In genomic region chr14:79273697-79274477, GRCm38 (mm10) we compare ENCODE assay signal across 11 mouse cellular contexts. TPM values are rescaled to one million over a fixed set of nuclear protein-coding genes. Genes with fewer than 3 reads are reported as not detected.
DNase-seq lines count a peak whose midpoint lies in the region; ATAC-seq and TF ChIP-seq lines count a peak whose summit lies in the region.
"Had no signal": no experiment of that assay in that cellular context is flagged by ENCODE, and none has a peak within 500 bp of the region (broad histone marks: within the 10 kb centered on the region; RNA-seq: fewer than 3 reads in every experiment).

No protein-coding gene starts in this region.

- peak overlapping the region; percentile 60 for H3K27ac ChIP-seq in forebrain, embryonic 10.5 days
- no peak overlapping the region for H3K27ac ChIP-seq in forebrain, embryonic 11.5 days (ENCODE audit: low read depth, low read length)
- H3K27ac ChIP-seq in embryonic facial prominence, embryonic 13.5 days = no peak overlapping the region
- peak overlapping the region; percentile 89 for H3K27ac ChIP-seq in kidney, adult 2 months (ENCODE audit: insufficient read depth, low read depth, low read length)
- H3K27ac ChIP-seq in midbrain, embryonic 12.5 days (replicated peaks) = peak overlapping the region; percentile 47
- H3K27ac ChIP-seq: macrophage had no signal

- no peaks in the 10 kb centered on the region for H3K9me3 ChIP-seq in forebrain, embryonic 10.5 days
- H3K9me3 ChIP-seq in forebrain, embryonic 11.5 days (ENCODE audit: control insufficient read depth, low read length) = no peaks in the 10 kb centered on the region
- H3K9me3 ChIP-seq in embryonic facial prominence, embryonic 13.5 days = no peaks in the 10 kb centered on the region
- H3K9me3 ChIP-seq in midbrain, embryonic 12.5 days = no peaks in the 10 kb centered on the region

- 81% methylated on average over 15 of the region's 15 CpGs for WGBS in forebrain, embryonic 10.5 days
- WGBS in forebrain, embryonic 11.5 days = 67% methylated on average over 15 of the region's 15 CpGs
- 66% methylated on average over 15 of the region's 15 CpGs for whole genome bisulfite sequencing in embryonic facial prominence, embryonic 13.5 days
- WGBS in kidney, adult 2 months = 62% methylated on average over 15 of the region's 15 CpGs
- 59% methylated on average over 15 of the region's 15 CpGs for WGBS in midbrain, embryonic 12.5 days

- H3K27me3 ChIP-seq in forebrain, embryonic 10.5 days (ENCODE audit: poor library complexity, severe bottlenecking) = no peaks in the 10 kb centered on the region
- H3K27me3 ChIP-seq in forebrain, embryonic 11.5 days (ENCODE audit: control insufficient read depth, insufficient read depth, low read length) = no peaks in the 10 kb centered on the region
- no peaks in the 10 kb centered on the region for H3K27me3 ChIP-seq in embryonic facial prominence, embryonic 13.5 days
- H3K27me3 ChIP-seq in kidney, adult 2 months (replicated peaks; ENCODE audit: control insufficient read depth, insufficient read depth, low read length) = no peaks in the 10 kb centered on the region
- H3K27me3 ChIP-seq in midbrain, embryonic 12.5 days = no peaks in the 10 kb centered on the region

- no peak for ATAC-seq in forebrain, embryonic 11.5 days (replicated peaks; ENCODE audit: low FRiP score)
- 0 out of 2 replicates have a peak, but pooled peaks have one; percentile 21 for ATAC-seq in embryonic facial prominence, embryonic 13.5 days (ENCODE audit: insufficient number of reproducible peaks, insufficient read depth, low FRiP score, low TSS enrichment, low read depth)
- peak; percentile 60 for ATAC-seq in midbrain, embryonic 12.5 days (ENCODE audit: low FRiP score, low read depth)

- no peaks in the 10 kb centered on the region for H3K36me3 ChIP-seq in forebrain, embryonic 10.5 days (replicated peaks)
- H3K36me3 ChIP-seq in forebrain, embryonic 11.5 days (ENCODE audit: control insufficient read depth, insufficient read depth, low read length) = no peaks in the 10 kb centered on the region
- no peaks in the 10 kb centered on the region for H3K36me3 ChIP-seq in embryonic facial prominence, embryonic 13.5 days
- no peaks in the 10 kb centered on the region for H3K36me3 ChIP-seq in kidney, adult 2 months (ENCODE audit: control insufficient read depth, insufficient read depth, low read length)
- no peaks in the 10 kb centered on the region for H3K36me3 ChIP-seq in midbrain, embryonic 12.5 days

- H3K4me2 ChIP-seq in forebrain, embryonic 11.5 days (ENCODE audit: low read depth, low read length, severe bottlenecking) = no peak overlapping the region
- no peak overlapping the region for H3K4me2 ChIP-seq in embryonic facial prominence, embryonic 13.5 days
- no peak overlapping the region for H3K4me2 ChIP-seq in midbrain, embryonic 12.5 days (replicated peaks)

- peaks cover 47% of the 10 kb centered on the region for H3K4me1 ChIP-seq in forebrain, embryonic 10.5 days
- peaks cover 2% of the 10 kb centered on the region; the same call in 1 of the 2 replicates for H3K4me1 ChIP-seq in forebrain, embryonic 11.5 days (replicated peaks; ENCODE audit: control insufficient read depth, insufficient read depth, low read length)
- 0 out of 2 replicates have a peak, but pooled peaks cover 12% of the 10 kb centered on the region for H3K4me1 ChIP-seq in embryonic facial prominence, embryonic 13.5 days
- H3K4me1 ChIP-seq in kidney, adult 2 months (ENCODE audit: control insufficient read depth, insufficient read depth, low read length) = peaks cover 2% of the 10 kb centered on the region
- H3K4me1 ChIP-seq in midbrain, embryonic 12.5 days = peaks cover 25% of the 10 kb centered on the region

- TF ChIP-seq CTCF in kidney, adult 2 months (conservative IDR thresholded peaks at IDR 0.05; ENCODE audit: insufficient read depth, insufficient read length, low read depth, low read length) = no peak

- no peak for TF ChIP-seq POLR2A in kidney, adult 2 months (IDR thresholded peaks at IDR 0.05; ENCODE audit: low read depth, low read length)

- no peak overlapping the region for H3K4me3 ChIP-seq in forebrain, embryonic 10.5 days
- H3K4me3 ChIP-seq in forebrain, embryonic 11.5 days (ENCODE audit: low read depth, low read length) = no peak overlapping the region
- H3K4me3 ChIP-seq in embryonic facial prominence, embryonic 13.5 days = no peak overlapping the region
- H3K4me3 ChIP-seq in kidney, adult 2 months (ENCODE audit: insufficient read depth, low read depth, low read length) = no peak overlapping the region
- H3K4me3 ChIP-seq in midbrain, embryonic 12.5 days = no peak overlapping the region

- H3K9ac ChIP-seq in forebrain, embryonic 11.5 days (ENCODE audit: low read length) = no peak overlapping the region
- no peak overlapping the region for H3K9ac ChIP-seq in embryonic facial prominence, embryonic 13.5 days
- no peak overlapping the region for H3K9ac ChIP-seq in midbrain, embryonic 12.5 days (replicated peaks)

- DNase-seq in forebrain, embryonic 10.5 days (ENCODE audit: extremely low spot score, low spot score) = no peak
- no peak for DNase-seq in forebrain, embryonic 11.5 days (ENCODE audit: low spot score)
- peak; percentile 85 for DNase-seq in kidney, adult 2 months
- no peak for DNase-seq in ovary, postnatal 10 days (ENCODE audit: low spot score)
- no peak for DNase-seq in left cerebral cortex, adult 9 months (ENCODE audit: low spot score in 2 of 2)
- DNase-seq in layer of hippocampus, adult 11-12 months (ENCODE audit: low spot score) = no peak

RNA-seq across cellular contexts. Expression of gene Zfp957, which starts 26.7 kb away (rescaled TPM):
- polyA plus RNA-seq in forebrain, embryonic 10.5 days (2016; fragmentation: Nextera tagmentation; extraction: Ambion mirVana) = not detected in 2 replicates
- not detected in 2 replicates for polyA plus RNA-seq in forebrain, embryonic 11.5 days (2014; fragmentation: Nextera tagmentation; extraction: Ambion mirVana)
- not detected in 2 replicates for polyA plus RNA-seq in embryonic facial prominence, embryonic 13.5 days (2015; fragmentation: Nextera tagmentation; extraction: Ambion mirVana)
- polyA plus RNA-seq in kidney, adult 2 months (2012; rRNA removed) = not detected in 2 replicates
- not detected in 2 replicates for polyA plus RNA-seq in midbrain, embryonic 12.5 days (2016; fragmentation: Nextera tagmentation; extraction: Ambion mirVana)
- polyA plus RNA-seq: gonadal fat pad, adult 2 months; macrophage; stomach, embryonic 16.5 days had no signal

RNA-seq across cellular contexts. Expression of gene Rgcc, which starts 27.6 kb away (rescaled TPM):
- 52.1 and 60.1 TPM in 2 replicates for polyA plus RNA-seq in forebrain, embryonic 10.5 days (2016; fragmentation: Nextera tagmentation; extraction: Ambion mirVana)
- polyA plus RNA-seq in forebrain, embryonic 11.5 days (2014; fragmentation: Nextera tagmentation; extraction: Ambion mirVana) = 72.4 and 75.8 TPM in 2 replicates
- 46.1 and 52.6 TPM in 2 replicates for polyA plus RNA-seq in embryonic facial prominence, embryonic 13.5 days (2015; fragmentation: Nextera tagmentation; extraction: Ambion mirVana)
- 91.9 and 108 TPM in 2 replicates for polyA plus RNA-seq in kidney, adult 2 months (2012; rRNA removed)
- polyA plus RNA-seq in midbrain, embryonic 12.5 days (2016; fragmentation: Nextera tagmentation; extraction: Ambion mirVana) = 12.7 and 17.2 TPM in 2 replicates

Comparison
In these comparisons a context has a peak if more than half of its experiments do, and no peak if none do; other contexts are left out.
1. H3K27ac ChIP-seq: peak in forebrain, embryonic 10.5 days (single experiment), kidney, adult 2 months (single experiment) and midbrain, embryonic 12.5 days (single experiment); none in forebrain, embryonic 11.5 days (single experiment) and embryonic facial prominence, embryonic 13.5 days (single experiment).